Mouse (Mus musculus) liver, adult 2 months (tissue): ENCODE data around the gene Emilin3. TPM values are rescaled to one million over a fixed set of nuclear protein-coding genes. Genes with fewer than 3 reads are reported as not detected.

ENCODE experiments used
- DNase-seq: peaks from one replicate; pipeline ENCODE4 v3.0.0-alpha.2; 2011; ENCODE audit warnings: low read depth, low spot score; ENCODE audit errors: extremely low read depth
- H3K27ac ChIP-seq: fragments of 200-500 bp; replicated peaks from 2 replicates; pipeline ENCODE4 v1.5.1; 2012; ENCODE audit warnings: low read depth, mild to moderate bottlenecking, control low read depth, inconsistent platforms, low read length; ENCODE audit not compliant: insufficient read depth
- H3K27me3 ChIP-seq: fragments of 200-500 bp; 2 replicates; pipeline ENCODE4 v1.6.1; 2012; ENCODE audit warnings: mild to moderate bottlenecking, moderate library complexity, low read length, inconsistent platforms; ENCODE audit not compliant: control insufficient read depth, insufficient read depth
- H3K36me3 ChIP-seq: fragments of 200-500 bp; 2 replicates; pipeline ENCODE4 v1.6.1; 2012; ENCODE audit warnings: low read length, inconsistent platforms; ENCODE audit not compliant: control insufficient read depth, insufficient read depth
- H3K4me1 ChIP-seq: fragments of 200-500 bp; 2 replicates; pipeline ENCODE4 v1.6.1; 2011; ENCODE audit warnings: low read length; ENCODE audit not compliant: control insufficient read depth, insufficient read depth
- H3K4me3 ChIP-seq: fragments of 200-500 bp; 2 replicates; pipeline ENCODE4 v1.5.1; 2011; ENCODE audit warnings: low read depth, mild to moderate bottlenecking, control low read depth, low read length, moderate library complexity; ENCODE audit not compliant: insufficient read depth
- H3K79me2 ChIP-seq: fragments of 200-500 bp; 2 replicates; pipeline ENCODE4 v1.6.1; 2012; ENCODE audit warnings: inconsistent platforms, mild to moderate bottlenecking, low read length, moderate library complexity; ENCODE audit not compliant: control insufficient read depth, insufficient read depth
- H3K9ac ChIP-seq: fragments of 200-500 bp; 2 replicates; pipeline ENCODE4 v1.6.1; 2012; ENCODE audit warnings: low read depth, mild to moderate bottlenecking, control low read depth, inconsistent platforms, low read length
- CTCF ChIP-seq: fragments of 200-500 bp; IDR thresholded peaks from 2 replicates; pipeline ENCODE4 v1.5.1; 2011; ENCODE audit warnings: low read depth, low read length, control low read depth
- POLR2A ChIP-seq: fragments of 200-500 bp; IDR thresholded peaks from 2 replicates; pipeline ENCODE4 v1.6.1; 2011; ENCODE audit warnings: low read length, control low read depth; ENCODE audit not compliant: insufficient read depth; ENCODE audit errors: extremely low read depth
- WGBS: fragments of 180-500 bp; shearing (Covaris S2); methylation state at CpG from one replicate; pipeline ENCODE4 v1.1.7; 2018; 5-methylcytosine and 5-hydroxymethylcytosine counted together
- polyA plus RNA-seq: library from polyadenylated mRNA; depleted of rRNA; stranded (reverse); fragments of >200 nt; gene quantifications from 2 replicates; pipeline ENCODE4 v1.2.3, GENCODE M21; 2012; rRNA removed
- total RNA-seq: library from RNA; depleted of rRNA; stranded (reverse); fragments of >200 nt; gene quantifications from 2 replicates; pipeline ENCODE4 v1.2.3, GENCODE M21; 2014; rRNA removed

Emilin3 gene
- total and polyA plus RNA-seq, 2 experiments, result not detected

DNA sequence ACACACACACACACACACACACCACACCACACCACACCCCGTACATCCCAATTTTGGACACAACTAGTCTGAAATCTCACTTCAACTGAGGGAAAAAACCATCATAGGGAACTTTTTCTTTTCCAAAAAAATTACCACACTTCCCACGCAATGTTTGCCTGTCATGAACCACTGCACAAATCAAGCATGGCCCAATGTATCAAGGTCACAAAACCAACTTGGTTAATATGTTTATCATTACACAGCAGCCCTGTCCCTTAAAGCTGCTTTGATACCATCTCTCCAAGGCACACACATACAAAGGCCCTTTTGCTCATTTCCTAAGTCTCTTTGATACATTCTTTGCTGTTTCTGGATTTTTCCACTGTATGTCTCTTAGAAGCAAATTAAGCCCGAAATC lies 40.8 kb downstream of the Emilin3 start:
- peak overlapping the region; percentile 90 for H3K27ac ChIP-seq
- peaks cover 22% of the 10 kb centered on the region for H3K4me1 ChIP-seq
- no peaks in the 10 kb centered on the region for H3K36me3 ChIP-seq
- 11% methylated on average over 3 of the region's 3 CpGs for WGBS
- H3K27me3 ChIP-seq, result no peaks in the 10 kb centered on the region
- H3K4me3 ChIP-seq, result peak overlapping the region; percentile 97
- peak overlapping the region; percentile 71 for H3K9ac ChIP-seq
- TF ChIP-seq POLR2A (no peak), CTCF (no peak)
- DNase-seq, result peak; percentile 98
- H3K79me2 ChIP-seq, result peaks cover 20% of the 10 kb centered on the region

DNA sequence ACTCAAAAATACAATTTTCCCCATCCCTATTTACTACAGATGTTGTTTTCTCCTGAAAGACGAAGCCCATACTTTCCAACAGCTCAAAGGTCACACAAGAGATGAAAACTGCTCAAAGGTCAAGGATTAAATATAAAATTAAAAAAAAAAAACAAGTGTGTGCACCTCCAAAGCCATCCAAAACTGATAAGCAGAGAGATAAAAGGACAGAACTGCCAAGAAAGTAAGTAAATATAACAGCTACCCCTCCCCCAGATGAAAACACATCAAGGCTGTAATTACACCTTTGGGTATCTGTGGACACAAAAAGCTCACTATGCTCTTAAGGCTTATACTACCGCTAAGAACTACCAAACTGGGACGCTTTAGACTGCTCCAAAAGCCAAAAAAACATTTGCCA lies 42.7 kb downstream of the Emilin3 start:
- H3K4me1 ChIP-seq, result peaks cover 28% of the 10 kb centered on the region
- no peak overlapping the region for H3K27ac ChIP-seq
- peaks cover 36% of the 10 kb centered on the region for H3K79me2 ChIP-seq
- 15% methylated on average over 3 of the region's 3 CpGs for WGBS
- no peak overlapping the region; the same call in 1 of the 2 replicates for H3K4me3 ChIP-seq
- no peaks in the 10 kb centered on the region for H3K36me3 ChIP-seq
- peak; percentile 97 for DNase-seq
- H3K9ac ChIP-seq, result no peak overlapping the region
- no peaks in the 10 kb centered on the region for H3K27me3 ChIP-seq
- TF ChIP-seq POLR2A (no peak), CTCF (no peak)

DNA sequence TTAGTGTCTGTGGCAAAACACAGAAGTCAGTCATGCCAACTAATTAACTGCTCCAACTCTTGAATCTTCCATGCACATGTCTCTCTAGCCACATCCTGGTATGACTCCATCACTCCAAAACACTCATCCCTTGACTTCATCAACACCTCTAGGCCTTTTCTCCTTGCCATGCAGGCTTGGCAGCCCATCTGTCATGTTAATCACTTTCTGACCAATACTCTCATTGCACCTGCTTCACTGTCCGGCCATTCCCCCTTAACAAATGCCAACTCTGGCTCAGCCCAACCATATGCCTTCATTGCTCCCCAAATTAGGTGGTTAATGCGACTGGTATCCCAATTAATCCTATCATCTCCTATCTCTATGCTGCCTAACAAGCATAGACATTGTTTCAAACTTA lies 46.9 kb downstream of the Emilin3 start:
- no peak overlapping the region for H3K9ac ChIP-seq

DNA sequence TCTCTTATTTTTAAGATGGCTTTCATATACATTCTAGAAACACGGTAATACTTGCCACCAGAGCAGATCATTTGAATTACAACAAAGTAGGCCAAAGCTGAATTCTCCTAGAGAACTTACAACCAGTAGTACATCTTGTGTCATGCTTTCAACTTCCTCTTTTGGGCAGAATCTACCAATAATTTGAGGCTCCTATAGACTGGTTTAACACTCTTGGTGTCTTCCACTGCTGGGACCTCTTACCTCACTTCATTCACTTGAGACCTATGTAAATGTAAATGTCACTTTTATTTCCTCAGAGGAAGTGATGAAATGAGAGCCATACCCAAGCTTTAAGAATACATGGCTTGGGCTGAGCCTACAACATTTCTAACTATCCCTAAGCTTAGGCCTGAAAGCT lies 48.0 kb downstream of the Emilin3 start:
- Histone ChIP-seq H3K79me2 (peaks cover 59% of the 10 kb centered on the region), H3K4me1 (peaks cover 43% of the 10 kb centered on the region), H3K27ac (no peak overlapping the region), H3K9ac (no peak overlapping the region), H3K36me3 (peaks cover 5% of the 10 kb centered on the region), H3K27me3 (no peaks in the 10 kb centered on the region), H3K4me3 (no peak overlapping the region)
- TF ChIP-seq POLR2A (no peak), CTCF (no peak)
- WGBS, result 87% methylated on average over 1 of the region's 1 CpGs
- DNase-seq, result no peak

More for the DNA sequence above, 46.9 kb downstream of the Emilin3 start:
- Histone ChIP-seq H3K27me3 (no peaks in the 10 kb centered on the region), H3K4me1 (peaks cover 37% of the 10 kb centered on the region), H3K27ac (no peak overlapping the region; the same call in 1 of the 2 replicates), H3K4me3 (no peak overlapping the region), H3K79me2 (peaks cover 53% of the 10 kb centered on the region), H3K36me3 (peaks cover 5% of the 10 kb centered on the region)
- WGBS, result 89% methylated on average over 2 of the region's 2 CpGs
- DNase-seq, result no peak
- TF ChIP-seq CTCF (no peak), POLR2A (no peak)

DNA sequence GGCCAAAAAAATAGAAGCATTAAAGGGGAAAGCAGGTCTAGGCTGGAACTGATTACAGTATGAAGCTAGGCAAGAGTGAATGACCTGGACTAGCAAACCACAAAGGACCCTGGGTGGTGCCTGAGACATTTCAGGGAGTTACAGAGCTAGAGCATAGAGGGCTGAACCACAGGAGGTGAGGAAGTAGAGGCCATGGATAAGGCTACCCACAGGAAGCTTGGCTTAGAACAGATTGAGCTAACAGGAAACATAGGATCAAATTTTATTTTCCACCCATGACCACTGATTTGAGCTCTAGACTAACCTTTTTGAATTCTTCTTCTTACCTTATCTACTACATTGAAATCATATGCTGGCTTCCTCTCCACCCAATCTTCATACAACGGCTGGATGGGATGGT lies 51.8 kb downstream of the Emilin3 start:
- H3K79me2 ChIP-seq, result peaks cover 45% of the 10 kb centered on the region; the same call in 1 of the 2 replicates
- WGBS, result 81% methylated on average over 1 of the region's 1 CpGs

More for the DNA sequence above, 51.8 kb downstream of the Emilin3 start:
- DNase-seq, result no peak
- TF ChIP-seq CTCF (no peak), POLR2A (no peak)
- no peaks in the 10 kb centered on the region for H3K27me3 ChIP-seq
- peaks cover 35% of the 10 kb centered on the region for H3K4me1 ChIP-seq
- H3K36me3 ChIP-seq, result peaks cover 5% of the 10 kb centered on the region
- no peak overlapping the region for H3K4me3 ChIP-seq
- H3K27ac ChIP-seq, result peak overlapping the region; percentile 67
- no peak overlapping the region for H3K9ac ChIP-seq

Other genes with a start within 250 kb of the Emilin3 start
- 37.3 and 40.9 TPM in 2 replicates for gene Plcg1, start 181.0 kb downstream of the Emilin3 start, total RNA-seq
- gene Plcg1, start 181.0 kb downstream of the Emilin3 start, polyA plus RNA-seq, result 24.9 and 30.0 TPM in 2 replicates
- gene Zhx3, start 39.3 kb downstream of the Emilin3 start, total RNA-seq, result 33.5 and 45.3 TPM in 2 replicates
- 11.9 and 12.3 TPM in 2 replicates for gene Zhx3, start 39.3 kb downstream of the Emilin3 start, polyA plus RNA-seq
- 2.8 and 4.0 TPM in 2 replicates for gene Lpin3, start 31.7 kb downstream of the Emilin3 start, total RNA-seq
- 2.7 and 3.6 TPM in 2 replicates for gene Lpin3, start 31.7 kb downstream of the Emilin3 start, polyA plus RNA-seq
- 12.5 and 13.6 TPM in 2 replicates for gene Chd6, start 196.7 kb upstream of the Emilin3 start, total RNA-seq
- gene Chd6, start 196.7 kb upstream of the Emilin3 start, polyA plus RNA-seq, result 2.9 and 3.9 TPM in 2 replicates